Mouse (Mus musculus) limb, embryonic 11.5 days (tissue): Measurements from ENCODE around the gene Dpy19l1. TPM values are rescaled to one million over a fixed set of nuclear protein-coding genes. Genes with fewer than 3 reads are reported as not detected.

Experiments used
- ATAC-seq: fragments of 200-750 bp; cut with Nextera tagmentation; 2 replicates; pipeline ENCODE4 v1.8.0; 2017; ENCODE audit warnings: low read depth; ENCODE audit not compliant: insufficient number of reproducible peaks, low FRiP score, low TSS enrichment
- DNase-seq: peaks from one replicate; pipeline ENCODE4 v3.0.0-alpha.2; 2015; ENCODE audit warnings: low spot score
- H3K27ac ChIP-seq: fragments of 300-500 bp; sonication (generic); replicated peaks from 2 replicates; pipeline ENCODE4 v1.5.1; 2014; ENCODE audit warnings: low read depth, mild to moderate bottlenecking, low read length
- H3K27me3 ChIP-seq: fragments of 300-500 bp; sonication (generic); 2 replicates; pipeline ENCODE4 v1.6.1; 2014; ENCODE audit warnings: mild to moderate bottlenecking, low read length, mixed read lengths; ENCODE audit not compliant: control insufficient read depth, insufficient read depth
- H3K36me3 ChIP-seq: fragments of 300-500 bp; sonication (generic); 2 replicates; pipeline ENCODE4 v1.6.1; 2014; ENCODE audit warnings: mild to moderate bottlenecking, low read length, moderate library complexity, mixed read lengths; ENCODE audit not compliant: control insufficient read depth, insufficient read depth
- H3K4me1 ChIP-seq: fragments of 300-500 bp; sonication (generic); 2 replicates; pipeline ENCODE4 v1.6.1; 2014; ENCODE audit warnings: low read length, mixed read lengths; ENCODE audit not compliant: control insufficient read depth, insufficient read depth
- H3K4me2 ChIP-seq: fragments of 300-500 bp; sonication (generic); 2 replicates; pipeline ENCODE4 v1.6.1; 2014; ENCODE audit warnings: low read depth, mild to moderate bottlenecking, moderate library complexity; ENCODE audit not compliant: severe bottlenecking
- H3K4me3 ChIP-seq: fragments of 300-500 bp; sonication (generic); 2 replicates; pipeline ENCODE4 v1.5.1; 2014; ENCODE audit warnings: low read depth, low read length
- H3K9ac ChIP-seq: fragments of 300-500 bp; sonication (generic); 2 replicates; pipeline ENCODE4 v1.6.1; 2014; ENCODE audit warnings: mild to moderate bottlenecking, low read length
- H3K9me3 ChIP-seq: fragments of 300-500 bp; sonication (generic); 2 replicates; pipeline ENCODE4 v1.6.1; 2016; ENCODE audit warnings: low read length; ENCODE audit not compliant: control insufficient read depth
- WGBS: fragments of 180-500 bp; shearing (Covaris S2); extraction: QIAGEN DNeasy Blood & Tissue Kit; methylation state at CpG from one replicate; pipeline ENCODE4 v1.1.7; 2014; 5-methylcytosine and 5-hydroxymethylcytosine counted together
- polyA plus RNA-seq: library from polyadenylated mRNA; unstranded; fragments of >200 nt; fragmentation: Nextera tagmentation; extraction: Ambion mirVana; gene quantifications from 2 replicates; pipeline ENCODE4 v1.2.1, GENCODE M21; 2014

Dpy19l1 gene
- polyA plus RNA-seq, 1 experiment from 2014 or later: 18.7 TPM

- ATAC-seq: no peak
- H3K4me3 ChIP-seq: no peak overlapping the region
- 93% methylated on average over 12 of the region's 12 CpGs for WGBS
- H3K27ac ChIP-seq: no peak overlapping the region
- no peak for DNase-seq
- H3K27me3 ChIP-seq: no peaks in the 10 kb centered on the region
- H3K4me1 ChIP-seq: no peaks in the 10 kb centered on the region
- no peak overlapping the region for H3K9ac ChIP-seq
- no peak overlapping the region for H3K4me2 ChIP-seq
- no peaks in the 10 kb centered on the region for H3K9me3 ChIP-seq
- peaks cover 2% of the 10 kb centered on the region; the same call in 1 of the 2 replicates for H3K36me3 ChIP-seq
Measured at GRCm38 (mm10) chr9:24453833-24454232, 49.1 kb downstream of the Dpy19l1 start.

- H3K4me2 ChIP-seq: no peak overlapping the region
- no peaks in the 10 kb centered on the region for H3K4me1 ChIP-seq
- 85% methylated on average over 3 of the region's 3 CpGs for WGBS
- no peaks in the 10 kb centered on the region for H3K27me3 ChIP-seq
- DNase-seq (no peak), ATAC-seq (no peak)
- no peak overlapping the region for H3K27ac ChIP-seq
- H3K4me3 ChIP-seq: no peak overlapping the region
- no peak overlapping the region for H3K9ac ChIP-seq
- peaks cover 2% of the 10 kb centered on the region; the same call in 1 of the 2 replicates for H3K36me3 ChIP-seq
- H3K9me3 ChIP-seq: no peaks in the 10 kb centered on the region
Measured at GRCm38 (mm10) chr9:24450976-24451375, 52.0 kb downstream of the Dpy19l1 start.

GRCm38 (mm10) chr9:24450524-24450923 lies 52.4 kb downstream of the Dpy19l1 start:
- no peak for DNase-seq
- WGBS: 90% methylated on average over 7 of the region's 7 CpGs

GRCm38 (mm10) chr9:24434901-24435300 lies 68.0 kb downstream of the Dpy19l1 start:
- Histone ChIP-seq H3K4me2 (no peak overlapping the region), H3K27me3 (no peaks in the 10 kb centered on the region), H3K27ac (no peak overlapping the region), H3K36me3 (no peaks in the 10 kb centered on the region), H3K4me1 (no peaks in the 10 kb centered on the region), H3K9ac (no peak overlapping the region), H3K4me3 (no peak overlapping the region), H3K9me3 (no peaks in the 10 kb centered on the region)
- ATAC-seq (no peak), DNase-seq (no peak)
- WGBS: 88% methylated on average over 2 of the region's 2 CpGs

More at GRCm38 (mm10) chr9:24450524-24450923, 52.4 kb downstream of the Dpy19l1 start:
- Histone ChIP-seq H3K27ac (no peak overlapping the region), H3K4me2 (no peak overlapping the region), H3K9me3 (no peaks in the 10 kb centered on the region), H3K36me3 (peaks cover 2% of the 10 kb centered on the region; the same call in 1 of the 2 replicates), H3K27me3 (no peaks in the 10 kb centered on the region), H3K4me1 (no peaks in the 10 kb centered on the region), H3K4me3 (no peak overlapping the region), H3K9ac (no peak overlapping the region)
- ATAC-seq: no peak

- DNase-seq (no peak), ATAC-seq (no peak)
- Histone ChIP-seq H3K27me3 (no peaks in the 10 kb centered on the region), H3K27ac (no peak overlapping the region), H3K4me1 (no peaks in the 10 kb centered on the region), H3K9ac (no peak overlapping the region), H3K9me3 (no peaks in the 10 kb centered on the region), H3K4me2 (no peak overlapping the region), H3K36me3 (no peaks in the 10 kb centered on the region), H3K4me3 (no peak overlapping the region)
Measured at GRCm38 (mm10) chr9:24429721-24430120, 73.2 kb downstream of the Dpy19l1 start.

GRCm38 (mm10) chr9:24425679-24426078 lies 77.3 kb downstream of the Dpy19l1 start:
- Histone ChIP-seq H3K9me3 (no peaks in the 10 kb centered on the region), H3K36me3 (peaks cover 3% of the 10 kb centered on the region; the same call in 1 of the 2 replicates), H3K4me1 (no peaks in the 10 kb centered on the region), H3K4me3 (no peak overlapping the region), H3K27me3 (no peaks in the 10 kb centered on the region), H3K27ac (no peak overlapping the region), H3K9ac (no peak overlapping the region), H3K4me2 (no peak overlapping the region)
- DNase-seq: no peak
- 92% methylated on average over 1 of the region's 1 CpGs for WGBS
- ATAC-seq: no peak

- Histone ChIP-seq H3K27me3 (no peaks in the 10 kb centered on the region), H3K4me3 (no peak overlapping the region), H3K9ac (no peak overlapping the region), H3K27ac (no peak overlapping the region), H3K36me3 (peaks cover 7% of the 10 kb centered on the region; the same call in 1 of the 2 replicates), H3K4me2 (no peak overlapping the region), H3K9me3 (no peaks in the 10 kb centered on the region; the same call in 1 of the 2 replicates), H3K4me1 (no peaks in the 10 kb centered on the region)
- DNase-seq: no peak
- ATAC-seq: no peak
- 95% methylated on average over 8 of the region's 8 CpGs for WGBS
Measured at GRCm38 (mm10) chr9:24423241-24423640, 79.7 kb downstream of the Dpy19l1 start.

GRCm38 (mm10) chr9:24421888-24422287 lies 81.1 kb downstream of the Dpy19l1 start:
- no peak for DNase-seq
- Histone ChIP-seq H3K4me3 (no peak overlapping the region), H3K9ac (no peak overlapping the region), H3K36me3 (peaks cover 7% of the 10 kb centered on the region; the same call in 1 of the 2 replicates), H3K4me1 (no peaks in the 10 kb centered on the region), H3K27me3 (no peaks in the 10 kb centered on the region), H3K9me3 (no peaks in the 10 kb centered on the region; the same call in 1 of the 2 replicates), H3K27ac (no peak overlapping the region), H3K4me2 (no peak overlapping the region)
- ATAC-seq: no peak
- 81% methylated on average over 1 of the region's 1 CpGs for WGBS

GRCm38 (mm10) chr9:24421221-24421620 lies 81.7 kb downstream of the Dpy19l1 start:
- peaks cover 7% of the 10 kb centered on the region; the same call in 1 of the 2 replicates for H3K36me3 ChIP-seq
- DNase-seq (no peak), ATAC-seq (no peak)
- H3K9me3 ChIP-seq: no peaks in the 10 kb centered on the region; the same call in 1 of the 2 replicates
- H3K9ac ChIP-seq: no peak overlapping the region
- H3K27me3 ChIP-seq: no peaks in the 10 kb centered on the region
- WGBS: 93% methylated on average over 3 of the region's 3 CpGs
- H3K4me1 ChIP-seq: no peaks in the 10 kb centered on the region
- H3K4me2 ChIP-seq: no peak overlapping the region
- H3K4me3 ChIP-seq: no peak overlapping the region
- no peak overlapping the region for H3K27ac ChIP-seq
